Mouse (Mus musculus) embryonic facial prominence, embryonic 11.5 days (tissue): Measurements from ENCODE around the gene Pnpla5. TPM values are rescaled to one million over a fixed set of nuclear protein-coding genes. Genes with fewer than 3 reads are reported as not detected.
A peak's percentile ranks its signal among the peaks of the same experiment; 100 is the strongest.

ENCODE experiments used
- ATAC-seq: fragments of 200-750 bp; cut with Nextera tagmentation; replicated peaks from 2 replicates; pipeline ENCODE4 v1.8.0; 2017; ENCODE audit warnings: low read depth; ENCODE audit not compliant: insufficient number of reproducible peaks, low FRiP score, low TSS enrichment
- DNase-seq: peaks from one replicate; pipeline ENCODE4 v3.0.0-alpha.2; 2015; ENCODE audit warnings: low spot score
- H3K27ac ChIP-seq: fragments of 300-500 bp; sonication (generic); replicated peaks from 2 replicates; pipeline ENCODE4 v1.5.1; 2014; ENCODE audit warnings: mild to moderate bottlenecking, low read depth, low read length, control low read depth
- H3K27me3 ChIP-seq: fragments of 300-500 bp; sonication (generic); 2 replicates; pipeline ENCODE4 v1.6.1; 2014; ENCODE audit warnings: mild to moderate bottlenecking, low read length, moderate library complexity, mixed read lengths; ENCODE audit not compliant: control insufficient read depth, insufficient read depth
- H3K36me3 ChIP-seq: fragments of 300-500 bp; sonication (generic); replicated peaks from 2 replicates; pipeline ENCODE4 v1.6.1; 2014; ENCODE audit warnings: low read depth, mild to moderate bottlenecking, low read length, moderate library complexity, mixed read lengths; ENCODE audit not compliant: control insufficient read depth, insufficient read depth
- H3K4me1 ChIP-seq: fragments of 300-500 bp; sonication (generic); 2 replicates; pipeline ENCODE4 v1.6.1; 2014; ENCODE audit warnings: low read length, mixed read lengths; ENCODE audit not compliant: control insufficient read depth, insufficient read depth
- H3K4me2 ChIP-seq: fragments of 300-500 bp; sonication (generic); 2 replicates; pipeline ENCODE4 v1.6.1; 2014; ENCODE audit warnings: low read depth, mild to moderate bottlenecking, control low read depth, low read length, moderate library complexity
- H3K4me3 ChIP-seq: fragments of 300-500 bp; sonication (generic); 2 replicates; pipeline ENCODE4 v1.5.1; 2014; ENCODE audit warnings: low read depth, low read length, control low read depth
- H3K9ac ChIP-seq: fragments of 300-500 bp; sonication (generic); replicated peaks from 2 replicates; pipeline ENCODE4 v1.6.1; 2014; ENCODE audit warnings: mild to moderate bottlenecking, control low read depth, low read length
- H3K9me3 ChIP-seq: fragments of 300-500 bp; sonication (generic); replicated peaks from 2 replicates; pipeline ENCODE4 v1.6.1; 2016; ENCODE audit warnings: mild to moderate bottlenecking, low read length, inconsistent platforms, mixed read lengths; ENCODE audit not compliant: control insufficient read depth
- WGBS: fragments of 180-500 bp; shearing (Covaris S2); extraction: QIAGEN DNeasy Blood & Tissue Kit; methylation state at CpG from one replicate; pipeline ENCODE4 v1.1.7; 2014; 5-methylcytosine and 5-hydroxymethylcytosine counted together
- microRNA-seq: library from miRNA; unstranded; fragments of <30 nt; microRNA quantifications from one replicate; pipeline ENCODE4, GENCODE M21; 2016; ENCODE audit warnings: borderline number of aligned reads
- polyA plus RNA-seq: library from polyadenylated mRNA; unstranded; fragments of >200 nt; fragmentation: Nextera tagmentation; extraction: Ambion mirVana; gene quantifications from 2 replicates; pipeline ENCODE4 v1.2.1, GENCODE M21; 2014

Gene Pnpla5
- polyA plus RNA-seq, 1 experiment from 2014 or later, result not detected

- ATAC-seq, result no peak
- Histone ChIP-seq H3K4me2 (no peak overlapping the region), H3K9me3 (no peaks in the 10 kb centered on the region), H3K36me3 (no peaks in the 10 kb centered on the region), H3K27me3 (peaks cover 8% of the 10 kb centered on the region), H3K4me1 (no peaks in the 10 kb centered on the region), H3K9ac (no peak overlapping the region), H3K27ac (no peak overlapping the region), H3K4me3 (no peak overlapping the region)
- WGBS, result 12% methylated on average over 8 of the region's 8 CpGs
- no peak for DNase-seq
These were observed 49.9 kb downstream of the Pnpla5 start for GRCm38 (mm10) chr15:84073058-84073457.

GRCm38 (mm10) chr15:84072226-84072625 is 50.7 kb downstream of the Pnpla5 start:
- Histone ChIP-seq H3K4me2 (no peak overlapping the region), H3K27ac (no peak overlapping the region), H3K36me3 (no peaks in the 10 kb centered on the region), H3K9ac (no peak overlapping the region), H3K4me1 (no peaks in the 10 kb centered on the region), H3K27me3 (peaks cover 10% of the 10 kb centered on the region), H3K9me3 (no peaks in the 10 kb centered on the region), H3K4me3 (no peak overlapping the region)
- DNase-seq (peak; percentile 83), ATAC-seq (peak; percentile 39; the same call in 1 of the 2 replicates)
- WGBS, result 31% methylated on average over 7 of the region's 7 CpGs

- Histone ChIP-seq H3K9ac (no peak overlapping the region), H3K36me3 (no peaks in the 10 kb centered on the region), H3K9me3 (no peaks in the 10 kb centered on the region), H3K27me3 (peaks cover 10% of the 10 kb centered on the region), H3K4me1 (no peaks in the 10 kb centered on the region), H3K27ac (no peak overlapping the region), H3K4me3 (no peak overlapping the region), H3K4me2 (peak overlapping the region; percentile 29)
- DNase-seq, result peak; percentile 57
- ATAC-seq, result no peak
- 2% methylated on average over 13 of the region's 13 CpGs for WGBS
These were observed 52.8 kb downstream of the Pnpla5 start for GRCm38 (mm10) chr15:84070116-84070676.

GRCm38 (mm10) chr15:84069455-84070050 is 53.4 kb downstream of the Pnpla5 start:
- no peaks in the 10 kb centered on the region for H3K36me3 ChIP-seq

GRCm38 (mm10) chr15:84065701-84066100 is 57.3 kb downstream of the Pnpla5 start:
- Histone ChIP-seq H3K27ac (no peak overlapping the region), H3K4me1 (no peaks in the 10 kb centered on the region), H3K9ac (no peak overlapping the region), H3K27me3 (peaks cover 10% of the 10 kb centered on the region), H3K4me2 (no peak overlapping the region), H3K9me3 (no peaks in the 10 kb centered on the region), H3K4me3 (no peak overlapping the region), H3K36me3 (no peaks in the 10 kb centered on the region)
- no peak for DNase-seq
- 68% methylated on average over 4 of the region's 4 CpGs for WGBS
- no peak for ATAC-seq

More at GRCm38 (mm10) chr15:84069455-84070050, 53.4 kb downstream of the Pnpla5 start:
- H3K4me3 ChIP-seq, result no peak overlapping the region
- H3K27ac ChIP-seq, result no peak overlapping the region
- DNase-seq (no peak), ATAC-seq (no peak)
- H3K4me2 ChIP-seq, result peak overlapping the region; percentile 29
- H3K9ac ChIP-seq, result no peak overlapping the region
- H3K9me3 ChIP-seq, result no peaks in the 10 kb centered on the region
- WGBS, result 7% methylated on average over 16 of the region's 16 CpGs
- H3K27me3 ChIP-seq, result peaks cover 10% of the 10 kb centered on the region
- H3K4me1 ChIP-seq, result no peaks in the 10 kb centered on the region

GRCm38 (mm10) chr15:84065140-84065539 is 57.8 kb downstream of the Pnpla5 start, which contains the start of gene Efcab6:
Efcab6 (minus strand) TSS chr15:84065379.
- peaks cover 10% of the 10 kb centered on the region for H3K27me3 ChIP-seq
- ATAC-seq (0 out of 2 replicates have a peak, but pooled peaks have one; percentile 34), DNase-seq (peak; percentile 71)
- H3K36me3 ChIP-seq, result no peaks in the 10 kb centered on the region
- no peaks in the 10 kb centered on the region for H3K9me3 ChIP-seq
- WGBS, result 2% methylated on average over 29 of the region's 29 CpGs
- H3K4me3 ChIP-seq, result peak within 1 kb of the TSS; percentile 16; the same call in 1 of the 2 replicates
- H3K9ac ChIP-seq, result no peak within 1 kb of the TSS
- no peak within 1 kb of the TSS for H3K27ac ChIP-seq
- H3K4me1 ChIP-seq, result no peaks in the 10 kb centered on the region
- H3K4me2 ChIP-seq, result peak within 1 kb of the TSS; percentile 37

Small RNA genes within 50 kb of the gene (microRNA-seq; reads per million reads assigned to microRNA genes)
- not detected for gene Mir6392

Other genes starting within 250 kb of the Pnpla5 start
- 0.14 and 0.20 TPM in 2 replicates for gene Efcab6, start 57.8 kb downstream of the Pnpla5 start, polyA plus RNA-seq
- 5.7 and 7.4 TPM in 2 replicates for gene Sult4a1, start 17.4 kb downstream of the Pnpla5 start, polyA plus RNA-seq
- gene Pnpla3, start 44.7 kb upstream of the Pnpla5 start, polyA plus RNA-seq, result 0.79 and 0.91 TPM in 2 replicates
- gene Samm50, start 69.1 kb upstream of the Pnpla5 start, polyA plus RNA-seq, result 84.3 and 85.7 TPM in 2 replicates
- 6.0 and 7.3 TPM in 2 replicates for gene Parvb, start 108.9 kb upstream of the Pnpla5 start, polyA plus RNA-seq
- gene Parvg, start 200.9 kb upstream of the Pnpla5 start, polyA plus RNA-seq, result 0.42 and 1.2 TPM in 2 replicates